Mouse (Mus musculus): ENCODE measurements at regions not wholly inside any gene's neighbourhood (a gene's known extent, or its start where the extent isn't known, plus 50 kb on each side); places are given as distances from the start of the nearest gene placed in this dataset.
A peak's percentile ranks its signal among the peaks of the same experiment; 100 is the strongest.

- TF ChIP-seq CTCF (IDR thresholded peaks at IDR 0.05; ENCODE audit: extremely low read depth, insufficient read depth, low read length) (0 out of 2 replicates have a peak, but pooled peaks have one; percentile 15), POLR2A (IDR thresholded peaks at IDR 0.05; ENCODE audit: extremely low read depth, insufficient read depth, low read length) (no peak)
These were observed 56.0 kb upstream of the Ptpn13 start for GRCm38 (mm10) chr5:103368993-103369392.
